Mouse (Mus musculus) Patski (cell line): ENCODE data around the gene Ptprk. TPM values are rescaled to one million over a fixed set of nuclear protein-coding genes. Genes with fewer than 3 reads are reported as not detected.

Source experiments
- ATAC-seq: fragments of 100-300 bp; one replicate; pipeline ENCODE4 v1.8.0; 2021
- CTCF ChIA-PET: fragments of 350-600 bp; sonication (Branson Sonifier 250); formaldehyde crosslinking; loops from one replicate; lab custom pipeline; 2022; ENCODE audit warnings: inconsistent platforms; lab: Charles Lee
- POLR2A ChIA-PET: fragments of 350-600 bp; sonication (Branson Sonifier 250); formaldehyde crosslinking; loops from one replicate; lab custom pipeline; 2022; ENCODE audit warnings: antibody characterized with exemption, inconsistent platforms; lab: Charles Lee
- DNase-seq: peaks from one replicate; pipeline ENCODE4 v3.0.0-alpha.2; 2011; ENCODE audit warnings: low read depth, low spot score
- H3K27me3 ChIP-seq: fragments of 371-371 bp; one replicate; pipeline ENCODE4 v1.5.1; 2021
- CTCF ChIP-seq: fragments of 100-300 bp; IDR thresholded peaks from one replicate; pipeline ENCODE4 v1.5.1; 2021
- in situ Hi-C: fragments of 300-500 bp; cut with MboI; formaldehyde crosslinking; loops from 3 replicates; pipeline ENCODE4 v1.11.1; 2018; ENCODE audit warnings: low pct_unique_long_range_greater_than_20kb, mixed read lengths
- polyA plus RNA-seq: library from polyadenylated mRNA; unstranded; gene quantifications from one replicate; pipeline ENCODE4 v1.2.3, GENCODE M21; 2021

Ptprk gene
- polyA plus RNA-seq, 1 experiment from 2014 or later: 88.2 TPM

DNA sequence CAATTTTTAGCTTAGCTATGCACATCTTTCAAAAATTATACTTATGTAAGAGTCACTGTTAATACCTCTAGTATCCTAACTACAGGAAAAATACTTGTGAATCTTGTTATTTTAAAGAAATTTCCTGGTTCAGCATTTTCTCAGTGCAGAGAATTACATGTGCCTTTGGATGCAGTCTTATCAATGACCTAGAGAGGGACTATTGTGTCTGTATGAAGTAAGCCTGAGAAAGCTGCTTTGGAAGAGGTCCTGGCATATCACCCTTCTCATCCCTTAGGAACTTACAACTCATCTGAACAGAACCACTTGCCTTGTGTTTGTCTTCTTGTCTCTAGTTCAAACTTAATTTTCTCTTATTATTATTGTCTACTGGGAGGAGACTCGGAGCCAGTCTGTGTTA lies 3.6 kb downstream of the Ptprk start:
- H3K27me3 ChIP-seq: no peaks in the 10 kb centered on the region
- ChIA-PET CTCF (interaction anchor here (0.9 to 1.7 kb wide), 3 partner anchors 9 to 52 kb away, joined by 3 to 6 read pairs (median 5); no protein-coding TSS in a partner anchor), POLR2A (no interaction called here)
- no peak for ATAC-seq
- in situ Hi-C loops: loop anchor here (5.0 to 10.0 kb wide), 2 partner anchors 89 to 767 kb away; no protein-coding TSS in a partner anchor
- peak; percentile 35 for TF ChIP-seq CTCF
- DNase-seq: no peak

DNA sequence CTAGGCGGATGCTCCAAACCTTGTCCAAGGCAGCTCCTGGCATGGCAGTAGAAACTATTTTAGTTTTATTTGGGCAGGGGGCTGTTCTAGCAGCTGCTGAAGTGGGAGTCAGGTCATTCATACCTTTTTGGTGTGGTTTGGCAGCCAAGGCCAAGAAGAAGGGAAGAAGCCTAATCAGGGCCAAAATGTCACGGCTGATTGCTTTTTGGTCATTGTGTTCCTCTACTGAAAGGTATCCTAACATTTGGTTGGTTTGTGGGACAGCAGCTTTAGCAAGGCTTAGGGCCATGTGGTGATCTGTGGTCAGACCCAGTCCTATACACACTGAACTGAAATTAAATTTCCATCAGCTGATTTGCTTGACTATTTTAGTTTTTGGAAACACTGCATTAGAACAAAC lies 6.6 kb downstream of the Ptprk start:
- ATAC-seq (no peak), DNase-seq (no peak)
- in situ Hi-C loops: no loop called here
- TF ChIP-seq CTCF: no peak
- ChIA-PET CTCF (interaction anchor here (1.1 kb wide), 1 partner anchor 20 kb away, joined by 3 read pairs; no protein-coding TSS in a partner anchor), POLR2A (no interaction called here)
- H3K27me3 ChIP-seq: no peaks in the 10 kb centered on the region

DNA sequence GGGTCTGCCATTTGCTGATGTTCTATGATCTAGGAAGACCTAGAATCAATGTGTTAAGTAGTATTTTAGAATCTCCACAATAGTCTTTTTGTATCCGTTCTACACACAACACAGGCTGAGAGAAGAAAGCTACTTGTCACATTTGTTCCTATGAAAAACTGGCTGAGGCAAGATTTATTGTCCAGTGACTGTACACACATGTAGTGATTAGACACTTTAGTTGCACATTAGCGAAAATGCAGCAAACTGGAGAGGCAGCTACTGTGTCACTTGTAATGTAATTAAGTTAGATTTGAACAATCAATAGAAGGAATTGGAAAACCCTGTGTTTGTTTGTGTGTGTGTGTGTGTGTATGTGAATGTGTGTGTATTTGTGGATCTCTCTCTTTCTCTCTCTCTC lies 8.6 kb downstream of the Ptprk start:
- ChIA-PET POLR2A (no interaction called here), CTCF (no interaction called here)
- no peak for DNase-seq
- ATAC-seq: no peak
- no peaks in the 10 kb centered on the region for H3K27me3 ChIP-seq
- TF ChIP-seq CTCF: no peak
- in situ Hi-C loops: no loop called here

DNA sequence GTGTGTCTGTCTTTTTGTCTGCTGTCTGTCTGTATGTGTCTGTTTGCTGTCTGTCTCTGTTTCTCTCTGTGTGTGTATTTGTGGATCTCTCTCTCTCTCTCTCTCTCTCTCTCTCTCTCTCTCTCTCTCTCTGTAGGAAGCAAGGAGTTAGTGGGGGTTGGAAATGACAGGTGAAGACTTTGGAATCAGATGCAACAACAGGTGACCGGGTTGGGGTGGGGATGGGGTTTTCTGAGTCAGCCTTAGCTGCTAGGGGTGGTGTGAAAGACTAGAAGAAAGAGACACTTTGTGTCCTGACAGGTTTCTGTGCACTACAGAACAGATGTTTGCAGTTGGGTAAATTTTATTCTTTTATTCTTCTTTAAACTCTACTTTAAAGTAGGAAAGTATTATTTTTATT lies 9.0 kb downstream of the Ptprk start:
- CTCF ChIA-PET: no interaction called here
- in situ Hi-C loops: no loop called here

DNA sequence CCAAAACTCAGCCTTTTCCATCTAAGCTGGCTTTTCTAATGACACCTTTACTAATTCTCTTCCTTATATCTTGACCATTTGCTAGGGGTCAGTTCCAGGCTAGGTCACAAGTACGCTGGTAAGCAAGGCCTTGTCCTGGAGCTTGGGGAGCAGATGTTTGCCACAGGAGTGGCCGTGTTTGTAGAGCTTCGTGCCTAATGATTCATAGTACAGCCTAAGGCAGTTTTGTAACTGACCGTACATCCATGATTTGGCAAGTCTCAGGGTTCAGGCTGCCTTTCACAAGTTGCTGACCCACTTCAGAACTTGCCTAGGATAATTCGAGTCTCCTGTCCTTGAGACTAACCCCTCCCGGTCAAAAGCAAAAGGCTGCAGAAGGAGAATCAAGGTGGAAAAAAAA lies 12.7 kb downstream of the Ptprk start:
- ATAC-seq: peak; percentile 90
- in situ Hi-C loops: no loop called here
- H3K27me3 ChIP-seq: no peaks in the 10 kb centered on the region
- ChIA-PET POLR2A (no interaction called here), CTCF (interaction anchor here (1.3 kb wide), 1 partner anchor 9 kb away, joined by 6 read pairs; no protein-coding TSS in a partner anchor)
- DNase-seq: no peak
- TF ChIP-seq CTCF: no peak

More for the DNA sequence above, 9.0 kb downstream of the Ptprk start:
- DNase-seq: no peak
- no peak for TF ChIP-seq CTCF
- ATAC-seq: no peak
- POLR2A ChIA-PET: interaction anchor here (0.8 kb wide), 1 partner anchor 63 kb away, joined by 3 read pairs; no protein-coding TSS in a partner anchor
- H3K27me3 ChIP-seq: no peaks in the 10 kb centered on the region

DNA sequence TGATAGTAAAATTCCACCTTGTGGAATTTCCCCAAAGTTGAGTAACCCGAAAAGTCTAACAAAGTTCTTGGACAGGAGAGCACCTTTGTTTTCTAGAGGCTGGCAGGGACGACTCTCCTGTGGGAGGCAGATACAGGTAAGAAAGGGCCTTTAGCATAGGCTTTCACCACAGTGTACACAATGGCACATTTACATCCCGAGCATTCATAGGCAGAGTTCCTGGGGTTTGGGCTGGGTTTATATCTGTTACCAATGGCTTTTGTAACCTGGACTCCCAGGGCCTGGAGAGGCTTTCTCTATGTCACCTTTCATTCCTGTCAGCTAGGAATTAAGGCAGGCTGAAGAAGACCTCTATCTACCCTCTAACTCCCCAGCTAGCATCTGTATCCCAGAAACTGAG lies 13.1 kb downstream of the Ptprk start:
- POLR2A ChIA-PET: no interaction called here
- DNase-seq (no peak), ATAC-seq (peak; percentile 15)
- no peak for TF ChIP-seq CTCF
- H3K27me3 ChIP-seq: no peaks in the 10 kb centered on the region
- in situ Hi-C loops: no loop called here
- CTCF ChIA-PET: interaction anchor here (1.3 kb wide), 1 partner anchor 9 kb away, joined by 6 read pairs; no protein-coding TSS in a partner anchor

DNA sequence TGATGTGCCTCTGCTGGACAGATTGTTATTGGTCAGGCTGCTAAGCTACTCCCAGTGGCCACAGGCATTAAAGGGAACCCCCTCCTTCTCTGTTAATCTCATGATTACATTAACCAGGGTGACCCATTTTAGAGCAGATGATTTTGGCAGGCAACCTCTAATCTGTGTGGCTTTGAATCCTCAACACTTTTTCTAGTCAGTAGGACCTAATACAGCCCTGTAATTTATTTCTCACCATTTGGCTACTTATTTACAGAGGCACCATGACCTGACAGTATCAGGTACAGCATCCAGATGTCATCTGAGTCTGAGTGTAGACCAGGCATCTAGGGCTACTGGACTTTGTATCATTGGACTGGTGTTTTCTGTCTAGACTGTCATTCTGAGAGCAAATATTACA lies 21.4 kb downstream of the Ptprk start:
- TF ChIP-seq CTCF: no peak
- ChIA-PET POLR2A (no interaction called here), CTCF (no interaction called here)
- in situ Hi-C loops: no loop called here
- ATAC-seq: no peak
- no peaks in the 10 kb centered on the region for H3K27me3 ChIP-seq
- no peak for DNase-seq

DNA sequence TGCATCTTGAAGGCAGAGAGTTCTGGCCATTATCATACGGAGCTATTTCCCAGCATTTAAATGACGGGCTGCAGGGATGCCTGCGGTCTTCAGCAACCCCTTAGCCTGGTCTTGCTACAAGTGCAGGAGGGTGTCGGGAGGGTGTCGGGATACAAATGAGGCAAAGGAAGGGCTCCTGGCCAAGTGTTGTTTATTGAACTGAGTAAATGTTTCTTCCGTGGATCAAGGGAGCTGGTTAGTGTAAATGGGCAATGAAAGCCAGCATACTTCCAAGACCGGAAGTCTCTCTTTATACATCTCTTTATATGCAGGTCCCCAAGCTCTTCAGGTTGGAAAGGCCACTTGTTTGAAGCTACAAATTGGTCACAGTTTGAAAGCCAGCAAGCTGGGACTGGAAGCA lies 23.0 kb downstream of the Ptprk start:
- no peak for TF ChIP-seq CTCF
- H3K27me3 ChIP-seq: no peaks in the 10 kb centered on the region
- POLR2A ChIA-PET: no interaction called here
- CTCF ChIA-PET: interaction anchor here (1.4 kb wide), 1 partner anchor 22 kb away, joined by 3 read pairs; no protein-coding TSS in a partner anchor
- in situ Hi-C loops: no loop called here
- ATAC-seq (no peak), DNase-seq (no peak)

DNA sequence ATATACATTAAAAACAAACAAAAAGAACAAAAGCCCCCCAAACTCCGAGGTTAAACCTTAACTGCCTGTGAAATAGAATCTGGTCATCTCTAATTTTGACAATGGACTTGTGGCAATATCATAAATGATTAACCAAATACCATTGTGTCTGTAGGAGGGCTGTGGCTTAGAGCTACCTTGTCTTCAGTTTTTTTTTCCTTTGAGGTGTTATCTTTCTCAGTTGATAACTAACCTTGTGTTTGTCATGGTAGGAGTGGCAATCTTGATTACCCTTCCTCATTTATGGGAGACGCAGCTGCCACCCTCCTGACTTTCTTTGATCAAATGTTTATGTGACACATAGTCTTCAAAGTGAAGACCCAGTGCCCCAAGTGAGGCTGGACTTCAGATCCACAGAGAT lies 24.3 kb downstream of the Ptprk start:
- ChIA-PET POLR2A (no interaction called here), CTCF (no interaction called here)
- no peaks in the 10 kb centered on the region for H3K27me3 ChIP-seq
- in situ Hi-C loops: no loop called here
- DNase-seq (no peak), ATAC-seq (no peak)
- TF ChIP-seq CTCF: no peak

DNA sequence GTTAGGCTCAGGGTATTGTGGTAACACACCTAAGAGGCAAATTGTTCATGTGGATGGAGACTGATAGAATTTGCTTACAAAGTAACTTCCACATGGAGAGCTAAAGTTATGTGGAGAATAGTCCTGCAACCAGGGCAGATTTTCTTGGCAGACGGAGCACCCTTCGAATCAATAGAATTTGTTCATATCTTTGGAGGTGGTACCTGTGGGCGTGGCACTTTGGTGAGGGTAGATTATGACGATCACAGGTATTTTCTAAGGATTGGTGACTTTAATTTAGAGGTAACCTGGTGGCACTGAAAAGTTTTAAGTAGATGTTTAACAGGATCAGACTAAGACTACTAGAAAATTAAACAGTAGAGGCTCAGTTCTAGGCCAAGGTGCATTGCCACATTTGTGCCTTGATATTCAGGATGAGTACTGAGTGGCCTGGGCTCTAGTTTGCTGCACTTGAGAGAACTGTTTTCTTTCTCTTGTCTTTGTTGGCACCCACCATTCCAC lies 28.8 kb downstream of the Ptprk start:
- no peak for ATAC-seq
- H3K27me3 ChIP-seq: no peaks in the 10 kb centered on the region
- TF ChIP-seq CTCF: no peak
- CTCF ChIA-PET: interaction anchor here (1.0 kb wide), 1 partner anchor 12 kb away, joined by 3 read pairs; no protein-coding TSS in a partner anchor
- DNase-seq: no peak
- in situ Hi-C loops: no loop called here
- POLR2A ChIA-PET: no interaction called here

DNA sequence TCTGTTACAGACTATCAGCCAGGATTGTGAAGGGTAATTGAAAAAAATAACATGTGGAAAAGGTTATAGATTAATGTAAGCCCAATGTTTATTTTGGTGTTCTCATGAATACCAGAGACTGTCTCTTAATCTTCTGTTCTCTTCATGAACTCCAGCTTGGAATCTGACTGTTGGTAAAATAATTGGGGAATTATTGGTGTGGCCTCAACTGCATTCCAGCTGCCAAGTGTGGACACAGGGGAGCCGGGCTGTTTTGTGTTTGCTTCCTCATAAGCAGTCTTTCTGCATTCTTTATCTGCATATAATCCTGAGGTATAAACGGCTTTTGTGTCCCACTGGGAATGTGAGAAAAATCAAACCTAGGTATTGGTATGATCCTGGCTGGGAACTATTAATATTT lies 29.3 kb downstream of the Ptprk start:
- POLR2A ChIA-PET: no interaction called here
- DNase-seq: no peak
- H3K27me3 ChIP-seq: no peaks in the 10 kb centered on the region
- TF ChIP-seq CTCF: no peak
- in situ Hi-C loops: no loop called here
- CTCF ChIA-PET: no interaction called here
- peak; percentile 55 for ATAC-seq
